Mouse (Mus musculus) embryo, embryonic 10.5 days (tissue): ENCODE results near the gene Gm2237.
A peak's percentile ranks its signal among the peaks of the same experiment; 100 is the strongest.
"Not testable (repeated sequence)": the region's sequence is repeated elsewhere in the genome, so short reads cannot be mapped to it uniquely, and the experiment has no call there.

Experiments
- DNase-seq: peaks from one replicate; pipeline ENCODE4 v3.0.0-alpha.2; 2015; ENCODE audit warnings: low spot score

Gene Gm2237

DNA sequence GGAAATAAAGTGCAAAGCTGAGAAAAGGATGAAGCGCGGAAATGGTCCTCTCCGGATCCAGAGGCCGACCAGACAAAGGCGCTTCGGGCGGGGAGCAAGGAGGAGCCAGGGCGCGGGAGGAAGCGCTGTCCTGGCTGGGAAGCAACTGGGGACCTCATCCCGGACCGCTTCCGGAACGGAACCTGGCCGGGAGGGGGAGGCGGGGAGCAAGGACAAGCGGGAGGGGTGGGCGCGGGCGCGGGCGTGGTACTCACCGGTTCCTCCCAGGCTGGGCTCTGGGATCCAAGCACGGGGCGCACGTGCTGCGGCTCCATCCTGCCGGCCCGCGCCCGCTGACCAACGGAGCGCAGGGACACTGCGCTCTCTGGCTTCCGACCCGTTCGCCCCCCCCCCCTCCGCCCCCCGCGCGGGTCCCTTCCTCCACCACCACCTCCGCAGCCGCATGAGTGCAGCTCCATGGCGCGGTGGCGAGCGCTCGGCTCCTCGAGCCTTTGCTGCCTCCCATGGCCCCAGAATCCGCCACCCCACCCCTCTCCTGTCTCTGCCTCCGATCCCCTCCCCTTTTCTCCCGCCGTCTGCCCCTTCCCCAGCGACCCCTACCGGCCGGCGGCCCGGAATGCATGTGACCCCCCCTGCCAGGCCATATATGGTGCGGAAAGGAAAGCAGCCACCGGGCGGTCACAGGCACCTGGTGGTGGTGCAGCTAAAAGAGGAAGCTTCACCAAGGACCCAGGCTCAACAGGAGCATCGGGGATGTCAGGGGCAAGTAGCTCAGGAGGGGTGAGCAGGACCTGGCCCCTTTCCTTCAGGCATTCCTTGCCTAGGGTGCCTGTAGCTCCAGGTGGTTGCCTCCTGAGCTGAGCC lies at the start of gene Gm2237:
Gm2237 (minus strand) TSS at position 332 of the 864 bp plus-strand sequence.
- peak; percentile 5 for DNase-seq

DNA sequence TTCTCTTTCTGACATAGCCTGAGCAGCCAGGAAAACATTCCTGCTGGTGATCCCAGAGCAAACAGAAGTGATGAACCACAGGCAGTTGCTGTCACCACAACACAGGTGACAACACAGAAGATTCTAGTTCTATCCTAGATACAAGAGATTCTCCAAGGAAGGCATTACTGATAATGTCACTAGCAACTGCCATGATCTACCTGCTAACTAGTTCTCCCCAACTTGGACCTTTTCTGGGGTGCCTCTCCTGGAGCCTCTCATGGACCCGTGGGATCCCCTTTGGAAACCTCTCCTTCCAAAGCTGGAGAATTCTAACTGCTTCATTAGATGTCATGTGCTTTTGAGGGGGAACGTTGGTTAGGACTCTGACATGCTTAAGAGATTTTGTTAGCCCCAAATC lies 17.5 kb upstream of the Gm2237 start, which contains the start of gene Gm5458:
Gm5458 (minus strand) TSS at position 101 of the 400 bp plus-strand sequence.
- not testable (repeated sequence) for DNase-seq

DNA sequence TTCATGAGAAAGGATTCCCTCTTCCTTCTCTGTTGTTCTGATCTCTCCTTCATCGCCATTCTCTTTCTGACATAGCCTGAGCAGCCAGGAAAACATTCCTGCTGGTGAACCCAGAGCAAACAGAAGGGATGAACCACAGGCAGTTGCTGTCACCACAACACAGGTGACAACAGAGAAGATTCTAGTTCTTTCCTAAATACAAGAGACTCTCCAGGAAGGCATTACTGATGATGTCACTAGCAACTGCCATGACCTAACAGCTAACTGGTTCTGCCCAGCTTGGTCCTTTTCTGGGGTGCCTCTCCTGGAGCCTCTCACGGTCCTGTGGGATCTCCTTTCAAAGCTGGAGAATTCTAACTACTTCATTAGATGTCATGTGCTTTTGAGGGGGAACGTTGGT lies 35.1 kb downstream of the Gm2237 start, which contains the start of gene Gm2244:
Gm2244 (minus strand) TSS at position 101 of the 400 bp plus-strand sequence.
- not testable (repeated sequence) for DNase-seq
